Mouse (Mus musculus): ENCODE data around the gene Krtap4-13.
"Not testable (repeated sequence)": the region's sequence is repeated elsewhere in the genome, so short reads cannot be mapped to it uniquely, and the experiment has no call there.

The Krtap4-13 gene

DNA sequence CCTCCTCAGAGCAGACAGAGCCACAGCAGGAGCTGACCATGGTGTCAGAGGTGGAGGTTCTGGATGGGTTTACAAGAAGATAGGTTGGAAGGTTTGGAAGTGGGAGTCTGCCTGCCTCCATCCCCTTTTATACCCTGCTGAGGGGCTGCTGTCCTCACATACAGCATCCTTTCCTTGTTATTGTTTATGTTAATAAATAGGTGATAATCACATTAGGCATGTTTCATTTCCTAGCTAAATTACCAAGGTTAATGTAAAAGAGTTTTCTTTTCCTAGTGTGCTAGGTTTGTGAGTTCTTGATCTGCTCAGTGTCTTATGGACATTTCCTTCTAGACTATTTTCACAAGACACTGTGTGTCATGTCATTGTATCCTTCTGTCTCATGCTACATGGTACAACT is at the start of gene Krtap4-13:
TSS of gene Krtap4-13 (minus strand) at position 101 of the 400 bp plus-strand sequence.
- DNase-seq (ENCODE audit: low read depth in 2 of 2, low spot score in 2 of 2): not testable (repeated sequence)

- no peak for DNase-seq (ENCODE audit: low read depth in 2 of 2, low spot score in 2 of 2)
Measured at GRCm38 (mm10) chr11:99858761-99859160, 49.1 kb upstream of the Krtap4-13 start.

GRCm38 (mm10) chr11:99857617-99858016 is 47.9 kb upstream of the Krtap4-13 start, which contains the start of gene Gm11568:
Gene Gm11568 (plus strand): TSS chr11:99857917.
- DNase-seq (ENCODE audit: low read depth in 2 of 2, low spot score in 2 of 2): no peak

- no peak for DNase-seq (ENCODE audit: low read depth in 2 of 2, low spot score in 2 of 2)
Measured at GRCm38 (mm10) chr11:99854121-99854520, 44.4 kb upstream of the Krtap4-13 start.

DNA sequence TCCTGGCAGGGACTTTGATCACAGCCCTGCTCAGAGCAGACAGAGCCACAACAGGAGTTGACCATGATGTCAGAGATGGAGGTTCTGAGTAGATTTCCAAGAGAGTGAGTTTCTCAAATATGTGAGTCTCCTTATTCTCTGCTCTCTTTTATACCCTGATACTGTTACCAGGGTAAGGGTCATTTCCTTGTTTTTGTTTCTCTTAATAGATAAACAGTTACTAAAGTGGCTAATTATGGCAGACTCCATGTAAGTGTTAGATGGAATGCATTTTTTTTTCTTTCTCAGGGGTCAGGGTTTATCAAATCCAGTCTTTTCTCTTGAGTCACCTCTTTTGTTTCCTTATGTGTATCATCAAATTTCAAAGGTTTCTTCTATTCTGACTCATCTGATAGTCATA is 41.8 kb upstream of the Krtap4-13 start, which contains the start of gene Krtap4-16:
TSS of gene Krtap4-16 (minus strand) at position 101 of the 400 bp plus-strand sequence.
- no peak for DNase-seq (ENCODE audit: low read depth in 2 of 2, low spot score in 2 of 2)

- no peak for DNase-seq (ENCODE audit: low read depth in 2 of 2, low spot score in 2 of 2)
Measured at GRCm38 (mm10) chr11:99846746-99847145, 37.1 kb upstream of the Krtap4-13 start.

DNA sequence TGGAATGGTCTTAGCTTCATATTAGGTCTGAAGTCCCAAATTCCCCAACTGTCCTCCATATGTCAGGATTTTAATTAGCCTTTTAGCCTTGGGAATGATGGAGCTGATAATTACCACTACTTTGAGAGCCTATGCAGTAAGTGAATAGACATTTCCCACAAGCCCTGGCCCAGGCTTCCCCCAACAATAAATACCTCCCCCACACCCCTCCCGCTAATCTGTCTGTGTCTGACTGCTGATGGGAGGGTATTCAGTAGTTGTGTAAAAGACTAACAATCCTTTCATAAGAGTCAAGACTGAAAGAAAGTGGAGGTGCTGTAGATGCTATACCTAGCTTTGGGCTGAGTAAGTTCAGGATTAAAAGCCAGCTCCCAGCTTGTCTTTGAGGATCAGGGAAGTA is 32.5 kb upstream of the Krtap4-13 start:
- no peak for DNase-seq (ENCODE audit: low read depth in 2 of 2, low spot score in 2 of 2)

- no peak for DNase-seq (ENCODE audit: low read depth in 2 of 2, low spot score in 2 of 2)
Measured at GRCm38 (mm10) chr11:99837966-99838365, 28.3 kb upstream of the Krtap4-13 start, which contains the start of gene 2300003K06Rik. Gene 2300003K06Rik (minus strand): TSS chr11:99838066.

DNA sequence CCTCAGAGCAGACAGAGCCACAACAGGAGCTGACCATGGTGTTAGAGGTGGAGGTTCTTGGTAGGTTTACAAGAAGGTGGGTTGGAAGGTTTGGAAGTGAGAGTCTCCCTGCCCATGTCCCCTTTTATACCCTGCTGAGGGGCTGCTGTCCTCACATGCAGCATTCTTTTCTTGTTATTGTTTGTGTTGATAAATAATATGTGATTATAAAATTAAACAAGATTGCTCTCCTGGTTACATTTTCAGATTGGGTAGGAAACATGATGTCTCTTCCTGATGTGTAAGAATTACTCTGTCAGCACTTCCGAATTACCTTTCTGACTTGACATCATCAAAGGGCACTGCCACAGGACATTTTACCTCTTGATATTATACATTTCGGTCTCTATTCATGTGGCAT is 5.9 kb upstream of the Krtap4-13 start, which contains the start of gene Gm11564:
TSS of gene Gm11564 (minus strand) at position 101 of the 400 bp plus-strand sequence.
- DNase-seq (ENCODE audit: low read depth in 2 of 2, low spot score in 2 of 2): not testable (repeated sequence)

DNA sequence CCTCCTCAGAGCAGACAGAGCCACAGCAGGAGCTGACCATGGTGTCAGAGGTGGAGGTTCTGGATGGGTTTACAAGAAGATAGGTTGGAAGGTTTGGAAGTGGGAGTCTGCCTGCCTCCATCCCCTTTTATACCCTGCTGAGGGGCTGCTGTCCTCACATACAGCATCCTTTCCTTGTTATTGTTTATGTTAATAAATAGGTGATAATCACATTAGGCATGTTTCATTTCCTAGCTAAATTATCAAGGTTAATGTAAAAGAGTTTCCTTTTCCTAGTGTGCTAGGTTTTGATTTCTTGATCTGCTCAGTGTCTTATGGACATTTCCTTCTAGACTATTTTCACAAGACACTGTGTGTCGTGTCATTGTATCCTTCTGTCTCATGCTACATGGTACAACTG is 5.3 kb downstream of the Krtap4-13 start, which contains the start of gene Gm11554:
TSS of gene Gm11554 (minus strand) at position 101 of the 400 bp plus-strand sequence.
- not testable (repeated sequence) for DNase-seq (ENCODE audit: low read depth in 2 of 2, low spot score in 2 of 2)

- DNase-seq (ENCODE audit: low read depth in 2 of 2, low spot score in 2 of 2): not testable (repeated sequence)
Measured at GRCm38 (mm10) chr11:99798832-99799231, 10.9 kb downstream of the Krtap4-13 start, which contains the start of gene Gm11569. Gene Gm11569 (minus strand): TSS chr11:99798932.

- no peak for DNase-seq (ENCODE audit: low read depth in 2 of 2, low spot score in 2 of 2)
Measured at GRCm38 (mm10) chr11:99793367-99793766, 16.3 kb downstream of the Krtap4-13 start, which contains the start of gene Gm11596. Gene Gm11596 (minus strand): TSS chr11:99793467.

DNA sequence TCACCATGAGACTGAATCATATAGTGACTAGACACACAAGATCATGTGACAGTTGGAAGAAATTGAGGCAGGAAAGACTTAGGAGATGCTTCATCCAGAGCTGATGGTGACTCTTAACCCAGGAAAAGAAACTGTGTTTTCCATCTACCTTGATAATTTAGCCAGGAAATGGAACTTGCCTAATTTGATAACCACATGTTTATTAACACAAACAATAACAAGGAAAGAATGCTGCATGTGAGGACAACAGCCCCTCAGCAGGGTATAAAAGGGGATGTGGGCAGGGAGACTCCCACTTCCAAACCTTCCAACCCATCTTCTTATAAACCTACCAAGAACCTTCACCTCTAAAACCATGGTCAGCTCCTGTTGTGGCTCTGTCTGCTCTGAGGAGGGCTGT is 24.8 kb downstream of the Krtap4-13 start, which contains the start of gene Krtap4-9:
TSS of gene Krtap4-9 (plus strand) at position 301 of the 400 bp plus-strand sequence.
- not testable (repeated sequence) for DNase-seq (ENCODE audit: low read depth in 2 of 2, low spot score in 2 of 2)

DNA sequence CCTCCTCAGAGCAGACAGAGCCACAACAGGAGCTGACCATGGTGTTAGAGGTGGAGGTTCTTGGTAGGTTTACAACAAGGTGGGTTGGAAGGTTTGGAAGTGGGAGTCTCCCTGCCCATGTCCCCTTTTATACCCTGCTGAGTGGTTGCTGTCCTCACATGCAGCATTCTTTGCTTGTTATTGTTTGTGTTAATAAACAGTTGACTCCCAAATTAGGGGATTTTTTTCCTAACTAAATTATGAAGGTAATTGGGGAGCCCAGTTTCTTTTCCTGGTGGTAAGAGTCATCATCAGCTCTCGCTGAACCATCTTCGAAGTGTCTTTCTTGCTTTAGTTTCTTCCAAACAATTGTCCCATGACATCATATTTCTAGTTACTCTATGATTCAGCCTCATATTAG is 29.1 kb downstream of the Krtap4-13 start, which contains the start of gene Krtap4-8:
TSS of gene Krtap4-8 (minus strand) at position 101 of the 400 bp plus-strand sequence.
- no peak for DNase-seq (ENCODE audit: low read depth in 2 of 2, low spot score in 2 of 2)

GRCm38 (mm10) chr11:99778401-99778800 is 31.3 kb downstream of the Krtap4-13 start:
- no peak for DNase-seq (ENCODE audit: low read depth in 2 of 2, low spot score in 2 of 2)

DNA sequence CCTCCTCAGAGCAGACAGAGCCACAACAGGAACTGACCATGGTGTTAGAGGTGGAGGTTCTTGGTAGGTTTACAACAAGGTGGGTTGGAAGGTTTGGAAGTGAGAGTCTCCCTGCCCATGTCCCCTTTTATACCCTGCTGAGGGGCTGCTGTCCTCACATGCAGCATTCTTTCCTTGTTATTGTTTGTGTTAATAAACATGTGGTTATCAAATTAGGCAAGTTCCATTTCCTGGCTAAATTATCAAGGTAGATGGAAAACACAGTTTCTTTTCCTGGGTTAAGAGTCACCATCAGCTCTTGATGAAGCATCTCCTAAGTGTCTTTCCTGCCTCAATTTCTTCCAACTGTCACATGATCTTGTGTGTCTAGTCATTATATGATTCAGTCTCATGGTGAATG is 36.9 kb downstream of the Krtap4-13 start, which contains the start of gene Gm11595:
TSS of gene Gm11595 (minus strand) at position 101 of the 400 bp plus-strand sequence.
- DNase-seq (ENCODE audit: low read depth in 2 of 2, low spot score in 2 of 2): not testable (repeated sequence)

DNA sequence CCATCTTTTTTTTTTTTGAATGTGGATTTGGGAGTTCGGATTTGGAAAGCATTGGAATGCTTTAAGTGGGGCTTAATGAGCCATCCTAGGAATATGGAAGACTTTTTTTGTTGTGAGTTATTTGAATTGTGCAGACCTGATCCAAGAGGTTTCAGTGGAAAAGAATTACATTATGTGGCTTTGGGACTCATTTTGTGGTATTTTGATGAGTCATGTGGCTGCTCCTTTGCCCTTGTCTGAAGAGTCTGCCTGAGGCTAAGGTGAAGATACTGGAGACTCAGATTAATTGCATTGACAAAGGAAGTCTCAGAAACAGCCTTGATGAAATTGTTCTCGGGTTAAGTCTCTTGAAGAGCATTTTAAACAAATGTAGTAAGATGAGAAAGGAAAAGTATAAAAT is 41.3 kb downstream of the Krtap4-13 start:
- no peak for DNase-seq (ENCODE audit: low read depth in 2 of 2, low spot score in 2 of 2)
